Mouse (Mus musculus): ENCODE measurements at regions not wholly inside any gene's neighbourhood (a gene's known extent, or its start where the extent isn't known, plus 50 kb on each side); places are given as distances from the start of the nearest gene placed in this dataset.

- H3K4me3 ChIP-seq (ENCODE audit: low read depth, low read length), result no peak overlapping the region
- no peaks in the 10 kb centered on the region for H3K36me3 ChIP-seq (ENCODE audit: insufficient read depth, low read length)
- DNase-seq (ENCODE audit: low spot score) (no peak), ATAC-seq (ENCODE audit: low FRiP score) (no peak)
- H3K4me2 ChIP-seq (ENCODE audit: low read depth, low read length, poor library complexity, severe bottlenecking), result no peak overlapping the region
- H3K9ac ChIP-seq (replicated peaks; ENCODE audit: low read length, poor library complexity, severe bottlenecking), result no peak overlapping the region
- no peak overlapping the region for H3K27ac ChIP-seq (ENCODE audit: low read depth, low read length)
- no peaks in the 10 kb centered on the region for H3K27me3 ChIP-seq (ENCODE audit: insufficient read depth, low read length)
- 64% methylated on average over 5 of the region's 5 CpGs for WGBS
- no peak for TF ChIP-seq CTCF (IDR thresholded peaks at IDR 0.05)
- H3K9me3 ChIP-seq (ENCODE audit: low read length), result no peaks in the 10 kb centered on the region
- no peaks in the 10 kb centered on the region for H3K4me1 ChIP-seq (ENCODE audit: insufficient read depth, low read length)
These were observed 322.7 kb downstream of the Rnf144a start for GRCm38 (mm10) chr12:26092311-26092710.

GRCm38 (mm10) chr12:26091865-26092264 lies 323.2 kb downstream of the Rnf144a start:
- Histone ChIP-seq H3K4me3 (ENCODE audit: low read depth, low read length) (no peak overlapping the region), H3K36me3 (ENCODE audit: insufficient read depth, low read length) (no peaks in the 10 kb centered on the region), H3K27ac (ENCODE audit: low read depth, low read length) (no peak overlapping the region), H3K4me1 (ENCODE audit: insufficient read depth, low read length) (no peaks in the 10 kb centered on the region), H3K9me3 (ENCODE audit: low read length) (no peaks in the 10 kb centered on the region), H3K27me3 (ENCODE audit: insufficient read depth, low read length) (no peaks in the 10 kb centered on the region), H3K4me2 (ENCODE audit: low read depth, low read length, poor library complexity, severe bottlenecking) (no peak overlapping the region), H3K9ac (replicated peaks; ENCODE audit: low read length, poor library complexity, severe bottlenecking) (no peak overlapping the region)
- no peak for TF ChIP-seq CTCF (IDR thresholded peaks at IDR 0.05)
- DNase-seq (ENCODE audit: low spot score) (no peak), ATAC-seq (ENCODE audit: low FRiP score) (no peak)
- 77% methylated on average over 3 of the region's 3 CpGs for WGBS

GRCm38 (mm10) chr12:26088389-26088788 lies 326.7 kb downstream of the Rnf144a start:
- WGBS, result 91% methylated on average over 3 of the region's 3 CpGs

GRCm38 (mm10) chr12:26086923-26087322 lies 328.1 kb downstream of the Rnf144a start:
- Histone ChIP-seq H3K9me3 (ENCODE audit: low read length) (no peaks in the 10 kb centered on the region), H3K27me3 (ENCODE audit: insufficient read depth, low read length) (no peaks in the 10 kb centered on the region), H3K4me1 (ENCODE audit: insufficient read depth, low read length) (no peaks in the 10 kb centered on the region), H3K4me2 (ENCODE audit: low read depth, low read length, poor library complexity, severe bottlenecking) (no peak overlapping the region), H3K27ac (ENCODE audit: low read depth, low read length) (no peak overlapping the region), H3K9ac (replicated peaks; ENCODE audit: low read length, poor library complexity, severe bottlenecking) (no peak overlapping the region), H3K4me3 (ENCODE audit: low read depth, low read length) (no peak overlapping the region), H3K36me3 (ENCODE audit: insufficient read depth, low read length) (no peaks in the 10 kb centered on the region)
- no peak for TF ChIP-seq CTCF (IDR thresholded peaks at IDR 0.05)
- ATAC-seq (ENCODE audit: low FRiP score), result no peak
- DNase-seq (ENCODE audit: low spot score), result no peak
- 79% methylated on average over 4 of the region's 4 CpGs for WGBS

More at GRCm38 (mm10) chr12:26088389-26088788, 326.7 kb downstream of the Rnf144a start:
- H3K9ac ChIP-seq (replicated peaks; ENCODE audit: low read length, poor library complexity, severe bottlenecking), result no peak overlapping the region
- H3K36me3 ChIP-seq (ENCODE audit: insufficient read depth, low read length), result no peaks in the 10 kb centered on the region
- no peak for DNase-seq (ENCODE audit: low spot score)
- no peaks in the 10 kb centered on the region for H3K27me3 ChIP-seq (ENCODE audit: insufficient read depth, low read length)
- no peak overlapping the region for H3K4me2 ChIP-seq (ENCODE audit: low read depth, low read length, poor library complexity, severe bottlenecking)
- no peak for ATAC-seq (ENCODE audit: low FRiP score)
- no peaks in the 10 kb centered on the region for H3K9me3 ChIP-seq (ENCODE audit: low read length)
- H3K4me1 ChIP-seq (ENCODE audit: insufficient read depth, low read length), result no peaks in the 10 kb centered on the region
- TF ChIP-seq CTCF (IDR thresholded peaks at IDR 0.05), result no peak
- H3K27ac ChIP-seq (ENCODE audit: low read depth, low read length), result no peak overlapping the region
- H3K4me3 ChIP-seq (ENCODE audit: low read depth, low read length), result no peak overlapping the region

GRCm38 (mm10) chr12:26086414-26086813 lies 328.6 kb downstream of the Rnf144a start:
- no peaks in the 10 kb centered on the region for H3K27me3 ChIP-seq (ENCODE audit: insufficient read depth, low read length)
- H3K27ac ChIP-seq (ENCODE audit: low read depth, low read length), result no peak overlapping the region
- 80% methylated on average over 3 of the region's 3 CpGs for WGBS
- TF ChIP-seq CTCF (IDR thresholded peaks at IDR 0.05), result no peak
- no peak for ATAC-seq (ENCODE audit: low FRiP score)
- H3K4me3 ChIP-seq (ENCODE audit: low read depth, low read length), result no peak overlapping the region
- DNase-seq (ENCODE audit: low spot score), result no peak
- no peaks in the 10 kb centered on the region for H3K9me3 ChIP-seq (ENCODE audit: low read length)
- no peaks in the 10 kb centered on the region for H3K4me1 ChIP-seq (ENCODE audit: insufficient read depth, low read length)
- no peak overlapping the region for H3K4me2 ChIP-seq (ENCODE audit: low read depth, low read length, poor library complexity, severe bottlenecking)
- H3K9ac ChIP-seq (replicated peaks; ENCODE audit: low read length, poor library complexity, severe bottlenecking), result no peak overlapping the region
- H3K36me3 ChIP-seq (ENCODE audit: insufficient read depth, low read length), result no peaks in the 10 kb centered on the region

GRCm38 (mm10) chr12:26079061-26079625 lies 335.9 kb downstream of the Rnf144a start:
- no peak for TF ChIP-seq CTCF (IDR thresholded peaks at IDR 0.05)
- WGBS, result 43% methylated on average over 4 of the region's 4 CpGs
- ATAC-seq (ENCODE audit: low FRiP score) (no peak), DNase-seq (ENCODE audit: low spot score) (no peak)
- Histone ChIP-seq H3K4me3 (ENCODE audit: low read depth, low read length) (no peak overlapping the region), H3K36me3 (ENCODE audit: insufficient read depth, low read length) (no peaks in the 10 kb centered on the region), H3K9ac (replicated peaks; ENCODE audit: low read length, poor library complexity, severe bottlenecking) (no peak overlapping the region), H3K27ac (ENCODE audit: low read depth, low read length) (no peak overlapping the region), H3K4me1 (ENCODE audit: insufficient read depth, low read length) (no peaks in the 10 kb centered on the region), H3K9me3 (ENCODE audit: low read length) (no peaks in the 10 kb centered on the region), H3K27me3 (ENCODE audit: insufficient read depth, low read length) (no peaks in the 10 kb centered on the region), H3K4me2 (ENCODE audit: low read depth, low read length, poor library complexity, severe bottlenecking) (no peak overlapping the region)

Data from midbrain, postnatal 0 days (tissue).